Mouse (Mus musculus): ENCODE results near the gene Bcl2. TPM values are rescaled to one million over a fixed set of nuclear protein-coding genes. Genes with fewer than 3 reads are reported as not detected.

The Bcl2 gene
- polyA plus RNA-seq, 1 experiment from 2014 or later = 8.1 TPM

- no peak for DNase-seq (ENCODE audit: extremely low spot score, low spot score)
- Histone ChIP-seq H3K4me3 (no peak overlapping the region), H3K4me1 (peaks cover 6% of the 10 kb centered on the region), H3K27me3 (ENCODE audit: poor library complexity, severe bottlenecking) (no peaks in the 10 kb centered on the region), H3K9me3 (no peaks in the 10 kb centered on the region), H3K27ac (no peak overlapping the region), H3K36me3 (replicated peaks) (no peaks in the 10 kb centered on the region)
- 93% methylated on average over 3 of the region's 3 CpGs for WGBS
Measured at GRCm38 (mm10) chr1:106647336-106647735, 66.7 kb downstream of the Bcl2 start.

GRCm38 (mm10) chr1:106644566-106644965 lies 69.5 kb downstream of the Bcl2 start:
- Histone ChIP-seq H3K36me3 (replicated peaks) (no peaks in the 10 kb centered on the region), H3K27me3 (ENCODE audit: poor library complexity, severe bottlenecking) (no peaks in the 10 kb centered on the region)
- WGBS = 85% methylated on average over 4 of the region's 4 CpGs

GRCm38 (mm10) chr1:106643527-106643926 lies 70.5 kb downstream of the Bcl2 start:
- no peak overlapping the region for H3K27ac ChIP-seq
- 89% methylated on average over 3 of the region's 3 CpGs for WGBS
- no peaks in the 10 kb centered on the region for H3K4me1 ChIP-seq
- no peaks in the 10 kb centered on the region for H3K27me3 ChIP-seq (ENCODE audit: poor library complexity, severe bottlenecking)
- no peaks in the 10 kb centered on the region for H3K36me3 ChIP-seq (replicated peaks)
- no peak for DNase-seq (ENCODE audit: extremely low spot score, low spot score)
- no peaks in the 10 kb centered on the region for H3K9me3 ChIP-seq
- no peak overlapping the region for H3K4me3 ChIP-seq

More at GRCm38 (mm10) chr1:106644566-106644965, 69.5 kb downstream of the Bcl2 start:
- H3K4me3 ChIP-seq = no peak overlapping the region
- no peak for DNase-seq (ENCODE audit: extremely low spot score, low spot score)
- no peaks in the 10 kb centered on the region for H3K9me3 ChIP-seq
- H3K27ac ChIP-seq = no peak overlapping the region
- H3K4me1 ChIP-seq = no peaks in the 10 kb centered on the region

- Histone ChIP-seq H3K27me3 (ENCODE audit: poor library complexity, severe bottlenecking) (no peaks in the 10 kb centered on the region), H3K9me3 (no peaks in the 10 kb centered on the region), H3K4me3 (no peak overlapping the region), H3K36me3 (replicated peaks) (no peaks in the 10 kb centered on the region), H3K4me1 (peaks cover 11% of the 10 kb centered on the region), H3K27ac (no peak overlapping the region)
- no peak for DNase-seq (ENCODE audit: extremely low spot score, low spot score)
- WGBS = 91% methylated on average over 1 of the region's 1 CpGs
Measured at GRCm38 (mm10) chr1:106640577-106640976, 73.5 kb downstream of the Bcl2 start.

GRCm38 (mm10) chr1:106637705-106638104 lies 76.4 kb downstream of the Bcl2 start:
- peaks cover 11% of the 10 kb centered on the region for H3K4me1 ChIP-seq
- 98% methylated on average over 11 of the region's 11 CpGs for WGBS
- no peak overlapping the region for H3K4me3 ChIP-seq
- no peak for DNase-seq (ENCODE audit: extremely low spot score, low spot score)
- H3K9me3 ChIP-seq = no peaks in the 10 kb centered on the region
- no peaks in the 10 kb centered on the region for H3K27me3 ChIP-seq (ENCODE audit: poor library complexity, severe bottlenecking)
- H3K27ac ChIP-seq = no peak overlapping the region
- no peaks in the 10 kb centered on the region for H3K36me3 ChIP-seq (replicated peaks)

- DNase-seq (ENCODE audit: extremely low spot score, low spot score) = no peak
- Histone ChIP-seq H3K4me1 (peaks cover 11% of the 10 kb centered on the region), H3K27ac (peak overlapping the region; percentile 53; the same call in 1 of the 2 replicates), H3K36me3 (replicated peaks) (no peaks in the 10 kb centered on the region), H3K9me3 (no peaks in the 10 kb centered on the region), H3K4me3 (no peak overlapping the region), H3K27me3 (ENCODE audit: poor library complexity, severe bottlenecking) (no peaks in the 10 kb centered on the region)
- WGBS = 47% methylated on average over 2 of the region's 2 CpGs
Measured at GRCm38 (mm10) chr1:106636714-106637113, 77.4 kb downstream of the Bcl2 start.

GRCm38 (mm10) chr1:106633207-106633606 lies 80.9 kb downstream of the Bcl2 start:
- H3K4me3 ChIP-seq = no peak overlapping the region
- 77% methylated on average over 3 of the region's 3 CpGs for WGBS

GRCm38 (mm10) chr1:106631869-106632463 lies 82.1 kb downstream of the Bcl2 start:
- no peak for DNase-seq (ENCODE audit: extremely low spot score, low spot score)
- 98% methylated on average over 3 of the region's 3 CpGs for WGBS
- no peaks in the 10 kb centered on the region for H3K36me3 ChIP-seq (replicated peaks)
- no peak overlapping the region for H3K27ac ChIP-seq
- peaks cover 35% of the 10 kb centered on the region for H3K4me1 ChIP-seq
- H3K27me3 ChIP-seq (ENCODE audit: poor library complexity, severe bottlenecking) = no peaks in the 10 kb centered on the region
- no peak overlapping the region for H3K4me3 ChIP-seq
- no peaks in the 10 kb centered on the region for H3K9me3 ChIP-seq

More at GRCm38 (mm10) chr1:106633207-106633606, 80.9 kb downstream of the Bcl2 start:
- Histone ChIP-seq H3K9me3 (no peaks in the 10 kb centered on the region), H3K27ac (no peak overlapping the region), H3K27me3 (ENCODE audit: poor library complexity, severe bottlenecking) (no peaks in the 10 kb centered on the region), H3K36me3 (replicated peaks) (no peaks in the 10 kb centered on the region), H3K4me1 (peaks cover 37% of the 10 kb centered on the region)
- no peak for DNase-seq (ENCODE audit: extremely low spot score, low spot score)

GRCm38 (mm10) chr1:106630973-106631372 lies 83.1 kb downstream of the Bcl2 start:
- Histone ChIP-seq H3K27ac (peak overlapping the region; percentile 74; the same call in 1 of the 2 replicates), H3K4me3 (no peak overlapping the region), H3K27me3 (ENCODE audit: poor library complexity, severe bottlenecking) (no peaks in the 10 kb centered on the region), H3K9me3 (no peaks in the 10 kb centered on the region), H3K36me3 (replicated peaks) (no peaks in the 10 kb centered on the region), H3K4me1 (peaks cover 27% of the 10 kb centered on the region)
- WGBS = 88% methylated on average over 2 of the region's 2 CpGs
- no peak for DNase-seq (ENCODE audit: extremely low spot score, low spot score)

GRCm38 (mm10) chr1:106629931-106630682 lies 84.0 kb downstream of the Bcl2 start:
- Histone ChIP-seq H3K9me3 (no peaks in the 10 kb centered on the region), H3K27me3 (ENCODE audit: poor library complexity, severe bottlenecking) (no peaks in the 10 kb centered on the region), H3K36me3 (replicated peaks) (no peaks in the 10 kb centered on the region), H3K27ac (peak overlapping the region; percentile 74), H3K4me1 (peaks cover 27% of the 10 kb centered on the region), H3K4me3 (no peak overlapping the region; the same call in 1 of the 2 replicates)
- WGBS = 26% methylated on average over 4 of the region's 4 CpGs
- no peak for DNase-seq (ENCODE audit: extremely low spot score, low spot score)

GRCm38 (mm10) chr1:106629470-106629830 lies 84.6 kb downstream of the Bcl2 start:
- Histone ChIP-seq H3K27me3 (ENCODE audit: poor library complexity, severe bottlenecking) (no peaks in the 10 kb centered on the region), H3K4me3 (no peak overlapping the region), H3K27ac (peak overlapping the region; percentile 74), H3K4me1 (peaks cover 27% of the 10 kb centered on the region), H3K9me3 (no peaks in the 10 kb centered on the region), H3K36me3 (replicated peaks) (no peaks in the 10 kb centered on the region)
- no peak for DNase-seq (ENCODE audit: extremely low spot score, low spot score)
- 12% methylated on average over 4 of the region's 4 CpGs for WGBS

- Histone ChIP-seq H3K27me3 (ENCODE audit: poor library complexity, severe bottlenecking) (no peaks in the 10 kb centered on the region), H3K36me3 (replicated peaks) (no peaks in the 10 kb centered on the region), H3K27ac (peak overlapping the region; percentile 74), H3K4me3 (no peak overlapping the region), H3K9me3 (no peaks in the 10 kb centered on the region), H3K4me1 (peaks cover 27% of the 10 kb centered on the region)
- 31% methylated on average over 3 of the region's 3 CpGs for WGBS
- peak; percentile 39 for DNase-seq (ENCODE audit: extremely low spot score, low spot score)
Measured at GRCm38 (mm10) chr1:106628718-106629469, 85.2 kb downstream of the Bcl2 start.

GRCm38 (mm10) chr1:106628279-106628678 lies 85.8 kb downstream of the Bcl2 start:
- Histone ChIP-seq H3K9me3 (no peaks in the 10 kb centered on the region), H3K27ac (no peak overlapping the region), H3K36me3 (replicated peaks) (no peaks in the 10 kb centered on the region), H3K4me1 (peaks cover 27% of the 10 kb centered on the region), H3K27me3 (ENCODE audit: poor library complexity, severe bottlenecking) (no peaks in the 10 kb centered on the region), H3K4me3 (no peak overlapping the region)
- no peak for DNase-seq (ENCODE audit: extremely low spot score, low spot score)
